Mouse (Mus musculus) heart, postnatal 36 days (tissue): ENCODE results near the gene Sorbs1. TPM values are rescaled to one million over a fixed set of nuclear protein-coding genes. Genes with fewer than 3 reads are reported as not detected.
A peak's percentile ranks its signal among the peaks of the same experiment; 100 is the strongest.

Experiments used
- DNase-seq, 2 experiments: peaks; one replicate each; pipeline ENCODE4 v3.0.0; 2021 to 2022
- intact Hi-C: fragments of 180-260 bp; cut with DNase I; formaldehyde crosslinking; loops from one replicate; pipeline ENCODE4 v1.15.1; 2025
- total RNA-seq, 2 experiments: library from RNA; stranded (reverse); gene quantifications; 2 replicates each; pipeline ENCODE4 v1.2.3; 2021

Gene Sorbs1
- total RNA-seq, 2 experiments from 2014 or later = 766 to 844 TPM

- intact Hi-C loops = no loop called here
- DNase-seq = no peak
Observed at GRCm38 (mm10) chr19:40290099-40290724, 223.4 kb downstream of the Sorbs1 start.

- DNase-seq = no peak
- intact Hi-C loops = no loop called here
Observed at GRCm38 (mm10) chr19:40288415-40288814, 225.2 kb downstream of the Sorbs1 start.

GRCm38 (mm10) chr19:40284704-40285103 lies 228.9 kb downstream of the Sorbs1 start:
- intact Hi-C loops = no loop called here
- DNase-seq = no peak

- DNase-seq = no peak
- intact Hi-C loops = no loop called here
Observed at GRCm38 (mm10) chr19:40283415-40283814, 230.2 kb downstream of the Sorbs1 start.

- intact Hi-C loops = no loop called here
- DNase-seq = peak in 1 of 2 experiments; percentile 51
Observed at GRCm38 (mm10) chr19:40278372-40279023, 235.1 kb downstream of the Sorbs1 start.

- no peak for DNase-seq
Observed at GRCm38 (mm10) chr19:40277494-40277893, 236.1 kb downstream of the Sorbs1 start.

GRCm38 (mm10) chr19:40275401-40276188 lies 238.0 kb downstream of the Sorbs1 start:
- no peak for DNase-seq
- intact Hi-C loops = no loop called here

More at GRCm38 (mm10) chr19:40277494-40277893, 236.1 kb downstream of the Sorbs1 start:
- intact Hi-C loops = no loop called here

- DNase-seq = no peak
- intact Hi-C loops = no loop called here
Observed at GRCm38 (mm10) chr19:40272674-40273073, 240.9 kb downstream of the Sorbs1 start.

- peak; percentile 85 for DNase-seq
- intact Hi-C loops = loop anchor here (2.0 kb wide), 2 partner anchors 19 to 35 kb away; no protein-coding TSS in a partner anchor
Observed at GRCm38 (mm10) chr19:40271308-40271892, 242.2 kb downstream of the Sorbs1 start, which contains the start of gene Pdlim1. Gene Pdlim1 (minus strand): TSS chr19:40271842.

- DNase-seq = peak in 1 of 2 experiments; percentile 64
- intact Hi-C loops = loop anchor here (2.0 kb wide), 2 partner anchors 18 to 36 kb away; no protein-coding TSS in a partner anchor
Observed at GRCm38 (mm10) chr19:40270351-40271307, 242.9 kb downstream of the Sorbs1 start.

- DNase-seq = no peak
- intact Hi-C loops = no loop called here
Observed at GRCm38 (mm10) chr19:40269526-40269925, 244.1 kb downstream of the Sorbs1 start.

- DNase-seq = no peak
- intact Hi-C loops = no loop called here
Observed at GRCm38 (mm10) chr19:40268493-40268892, 245.1 kb downstream of the Sorbs1 start.

GRCm38 (mm10) chr19:40267380-40267779 lies 246.2 kb downstream of the Sorbs1 start:
- intact Hi-C loops = no loop called here
- DNase-seq = no peak

- DNase-seq = no peak
- intact Hi-C loops = no loop called here
Observed at GRCm38 (mm10) chr19:40259485-40259884, 254.1 kb downstream of the Sorbs1 start.

- DNase-seq = no peak
- intact Hi-C loops = no loop called here
Observed at GRCm38 (mm10) chr19:40257396-40257795, 256.2 kb downstream of the Sorbs1 start.

- DNase-seq = no peak
- intact Hi-C loops = no loop called here
Observed at GRCm38 (mm10) chr19:40256376-40257050, 257.1 kb downstream of the Sorbs1 start.

- no peak for DNase-seq
- intact Hi-C loops = no loop called here
Observed at GRCm38 (mm10) chr19:40255561-40255960, 258.0 kb downstream of the Sorbs1 start.

GRCm38 (mm10) chr19:40254741-40255140 lies 258.8 kb downstream of the Sorbs1 start:
- no peak for DNase-seq
- intact Hi-C loops = no loop called here

GRCm38 (mm10) chr19:40253768-40254167 lies 259.8 kb downstream of the Sorbs1 start:
- DNase-seq = no peak
- intact Hi-C loops = loop anchor here (2.0 kb wide), 1 partner anchor 17 kb away; the partner anchor contains the start of gene Pdlim1
